Mouse (Mus musculus): ENCODE data around the gene Ccr7.

The Ccr7 gene

DNA sequence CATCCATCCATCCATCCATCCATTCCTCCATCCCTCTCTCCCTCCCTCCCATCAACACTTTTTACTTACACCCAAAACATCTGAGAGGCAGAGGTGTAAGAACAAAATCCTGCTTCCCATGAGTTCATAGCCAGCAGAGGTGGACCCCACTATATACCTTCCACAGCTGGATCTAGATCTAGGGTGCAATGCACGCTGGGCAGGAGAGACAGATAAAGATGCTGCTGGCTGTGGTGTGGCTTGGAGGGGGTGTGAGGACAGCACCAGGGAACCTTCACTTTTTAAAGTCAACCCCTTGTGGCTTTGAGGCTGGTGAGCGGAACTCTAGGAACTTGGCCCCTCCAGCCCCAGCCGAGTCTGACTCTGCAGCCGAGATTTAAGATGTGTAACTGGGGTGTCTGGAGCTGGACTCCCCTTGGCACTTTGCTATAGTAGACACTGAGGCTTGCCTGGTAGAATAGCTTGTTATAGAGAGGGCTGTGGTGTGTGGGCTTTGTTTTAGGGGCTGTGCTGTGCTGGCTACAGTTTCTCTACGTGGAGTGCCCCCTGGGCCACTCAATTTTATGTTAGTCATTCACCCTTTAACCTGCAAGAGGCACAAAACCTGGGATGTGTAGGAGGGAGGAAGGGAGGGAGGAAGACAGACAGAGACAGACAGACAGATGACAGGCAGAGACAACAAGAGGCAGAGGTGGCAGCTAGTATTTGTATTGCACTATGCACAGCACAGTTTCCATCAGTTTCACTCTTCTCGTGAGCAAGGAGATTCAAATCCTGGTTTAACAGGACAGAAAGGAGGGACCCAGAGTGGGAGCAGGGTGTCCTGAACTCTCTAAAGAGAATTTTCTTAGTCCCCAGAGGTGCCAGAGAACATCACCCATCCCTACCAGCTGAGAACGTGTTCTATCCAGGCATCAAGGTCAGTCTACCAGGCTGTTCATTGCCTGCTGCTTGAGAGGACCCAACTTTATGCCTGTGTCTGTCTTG is 817 bp downstream of the Ccr7 start:
- no peak for DNase-seq

DNA sequence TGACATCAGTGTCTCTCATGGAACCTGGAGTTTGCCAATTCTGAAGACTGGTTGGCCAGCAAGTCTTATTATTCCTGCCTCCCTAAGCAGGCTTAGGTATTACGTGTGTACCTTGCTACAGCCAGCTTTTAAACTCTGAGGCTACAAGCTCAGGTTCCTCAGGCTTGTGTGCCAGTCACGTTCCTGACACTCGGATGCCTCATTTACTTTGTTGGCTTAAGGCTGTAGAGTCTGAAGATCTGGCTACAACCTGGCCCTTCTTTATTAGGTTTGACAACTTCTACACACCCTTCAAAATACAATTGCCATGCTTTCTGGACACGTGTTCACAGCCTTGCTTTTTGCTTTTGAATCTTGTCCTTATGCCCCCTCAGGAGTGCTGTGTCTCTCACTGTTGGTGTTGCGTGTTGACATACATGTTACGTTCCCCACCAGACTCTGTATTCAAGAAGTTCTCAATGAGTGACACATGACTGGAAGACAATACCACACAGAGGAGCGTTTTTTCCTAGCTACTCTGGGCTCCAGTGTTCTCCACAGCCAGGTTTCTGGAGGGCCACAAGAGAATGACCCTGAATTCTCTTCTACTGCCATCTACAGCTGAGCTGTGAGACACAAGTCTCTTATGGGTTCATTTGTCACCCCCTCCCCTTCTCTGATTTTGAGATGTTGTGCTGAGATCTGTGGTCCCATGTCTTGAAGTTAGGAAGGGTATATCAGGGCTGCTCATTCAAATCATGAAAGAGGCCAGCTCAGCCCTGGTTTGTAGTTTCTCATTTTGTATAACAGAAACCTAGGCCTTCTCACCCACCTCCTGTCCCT is 2.3 kb downstream of the Ccr7 start:
- no peak for DNase-seq

DNA sequence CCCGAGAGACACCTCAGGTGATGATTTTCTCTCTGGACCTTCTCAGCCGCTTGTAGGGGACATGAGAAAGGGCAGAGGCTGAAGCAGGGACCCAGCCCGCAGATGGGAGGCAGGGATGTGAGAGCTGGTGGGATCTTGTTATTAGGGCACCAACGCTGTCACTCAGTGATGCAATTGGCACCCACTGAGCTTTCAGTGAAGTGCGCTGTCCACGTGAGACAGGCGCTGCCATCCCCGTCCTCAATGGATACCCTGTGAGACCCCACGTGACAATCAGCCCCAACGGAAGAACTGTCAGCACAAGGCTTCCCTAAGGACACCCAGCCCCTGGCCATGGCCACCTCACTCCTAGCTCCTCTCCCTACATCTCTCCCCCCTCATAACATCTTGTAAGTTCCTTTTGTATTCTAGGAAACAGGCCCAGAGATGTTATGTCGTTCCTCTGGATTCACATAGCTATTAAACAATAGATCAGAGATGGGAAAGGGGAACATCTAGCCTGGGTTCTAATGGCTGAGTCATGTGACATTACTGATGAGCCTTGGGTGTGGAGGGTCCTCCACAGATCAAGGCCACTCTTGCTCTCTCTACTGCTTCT is 3.4 kb downstream of the Ccr7 start:
- DNase-seq: no peak

DNA sequence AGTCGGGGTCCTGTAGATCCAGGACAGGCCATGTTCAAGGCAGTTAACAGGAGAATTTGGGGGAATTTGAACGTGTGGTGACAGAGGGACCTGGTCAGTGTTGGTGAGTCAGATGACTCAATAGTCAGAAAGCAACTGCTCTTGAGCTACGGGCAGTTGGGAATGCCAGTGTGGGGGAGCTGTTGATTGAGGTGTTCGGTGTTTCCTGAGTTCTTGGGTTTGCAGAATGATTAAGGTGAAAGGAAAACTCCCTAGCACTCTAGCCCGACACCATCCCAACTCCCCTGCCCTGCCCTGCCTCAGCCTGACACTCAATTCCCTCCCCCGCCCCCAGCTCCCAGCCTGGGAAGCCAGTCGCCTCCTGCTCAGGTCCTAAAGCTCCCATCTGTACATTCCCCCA is 4.0 kb downstream of the Ccr7 start:
- no peak for DNase-seq

DNA sequence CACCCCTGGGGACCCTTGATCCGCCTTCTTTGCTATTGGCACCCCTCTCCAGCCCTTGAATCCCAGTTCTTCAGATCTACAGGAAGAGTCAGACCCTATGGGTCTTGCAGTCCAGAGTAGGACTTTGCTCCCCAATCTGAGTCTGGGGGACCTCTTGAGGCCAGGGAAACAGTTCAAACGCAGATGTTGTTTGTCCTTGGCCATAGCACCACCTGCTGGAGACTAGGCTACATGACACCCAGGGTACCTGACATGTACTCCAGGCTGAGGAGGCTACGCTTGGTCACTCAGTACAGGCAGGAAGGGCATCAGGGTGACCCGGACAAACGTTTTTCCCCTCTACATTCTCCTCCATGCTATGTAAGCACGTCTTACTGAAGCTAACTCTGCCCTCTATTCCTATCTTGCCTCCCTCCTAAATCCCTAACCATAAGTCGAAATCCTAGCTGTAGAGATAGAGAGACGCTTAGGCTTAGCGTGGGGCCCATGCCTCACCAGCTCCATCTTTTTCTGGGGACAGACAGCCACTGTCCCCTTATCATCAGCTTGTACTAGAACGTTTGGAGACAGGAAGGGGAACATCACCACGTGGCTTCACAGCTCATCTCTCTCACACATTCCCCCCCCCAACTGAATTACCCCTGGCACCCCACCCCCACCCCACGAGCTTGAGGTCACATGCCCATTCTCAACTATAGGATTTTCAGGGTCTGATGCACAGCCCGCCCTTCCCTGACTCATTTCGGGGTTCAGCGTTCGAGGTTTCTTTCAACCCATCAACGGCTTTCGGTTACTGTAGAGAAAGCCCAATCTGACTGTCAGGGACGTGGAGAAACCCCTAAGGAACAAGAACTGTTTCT is 4.7 kb downstream of the Ccr7 start:
- DNase-seq: peak; percentile 14

GRCm38 (mm10) chr11:99148896-99149703 is 5.8 kb downstream of the Ccr7 start:
- DNase-seq: no peak

GRCm38 (mm10) chr11:99148400-99148799 is 6.5 kb downstream of the Ccr7 start:
- DNase-seq: no peak

GRCm38 (mm10) chr11:99147920-99148289 is 7.0 kb downstream of the Ccr7 start:
- no peak for DNase-seq

DNA sequence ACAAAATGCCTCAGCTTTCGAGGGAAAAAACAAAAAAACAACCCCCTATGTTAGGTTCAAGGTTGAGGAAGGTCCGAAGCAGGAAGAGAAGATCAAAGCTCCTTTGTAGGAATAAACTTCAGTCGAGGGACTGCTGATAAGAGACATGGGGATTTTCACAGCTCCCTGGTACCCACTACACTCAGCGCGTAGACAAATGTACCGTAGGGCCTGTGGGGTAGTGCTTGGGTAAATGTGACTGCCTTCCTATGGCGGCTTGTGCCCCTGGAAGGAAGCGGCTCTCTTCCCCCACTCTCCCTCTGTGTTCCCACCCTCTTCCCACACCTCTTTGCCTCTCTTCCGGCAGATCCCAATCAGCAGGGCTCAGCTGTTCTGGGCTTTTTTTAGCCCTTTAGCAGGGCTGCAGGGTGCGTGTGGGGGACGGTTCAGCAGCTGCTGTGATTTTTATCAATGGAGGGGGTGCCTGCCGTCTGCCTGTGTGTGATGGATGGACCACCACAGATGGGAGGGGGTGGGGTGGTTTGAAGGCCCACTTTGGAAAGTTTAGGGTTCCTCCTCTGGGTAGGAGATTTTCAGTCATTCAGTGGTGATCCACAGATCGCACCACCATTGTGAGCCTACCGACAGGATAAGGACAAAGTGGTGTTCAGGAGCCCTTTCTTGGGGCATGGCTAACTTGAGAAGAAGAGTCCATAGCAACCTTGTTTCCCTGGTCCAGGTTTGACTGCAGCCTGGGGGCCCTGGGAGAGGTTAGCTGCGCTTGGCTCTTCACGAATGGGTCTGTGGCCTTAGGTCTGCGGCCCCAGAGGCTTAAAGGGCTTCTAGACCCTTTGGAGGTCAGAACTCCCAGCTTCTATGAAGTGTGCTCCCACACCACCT is 7.6 kb downstream of the Ccr7 start:
- DNase-seq: no peak

DNA sequence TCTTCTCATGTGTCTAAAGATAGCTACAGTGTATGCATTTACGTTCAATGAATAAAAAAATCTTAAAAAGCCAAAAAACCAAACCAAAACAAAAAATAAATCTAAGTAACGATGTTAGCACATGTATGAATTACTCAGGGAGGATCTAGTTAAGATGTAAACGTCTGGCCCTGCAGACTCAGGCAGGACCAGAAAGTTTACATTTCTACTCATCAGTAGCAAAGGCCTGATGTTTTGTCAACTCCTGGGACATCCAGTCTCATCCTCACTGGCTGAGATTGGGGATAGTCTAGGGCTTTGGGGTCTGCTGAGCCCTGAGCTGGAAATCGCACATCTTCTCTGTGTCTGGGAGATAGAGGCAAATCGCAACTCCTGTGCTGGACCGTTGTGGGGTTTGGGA is 8.3 kb downstream of the Ccr7 start:
- no peak for DNase-seq

DNA sequence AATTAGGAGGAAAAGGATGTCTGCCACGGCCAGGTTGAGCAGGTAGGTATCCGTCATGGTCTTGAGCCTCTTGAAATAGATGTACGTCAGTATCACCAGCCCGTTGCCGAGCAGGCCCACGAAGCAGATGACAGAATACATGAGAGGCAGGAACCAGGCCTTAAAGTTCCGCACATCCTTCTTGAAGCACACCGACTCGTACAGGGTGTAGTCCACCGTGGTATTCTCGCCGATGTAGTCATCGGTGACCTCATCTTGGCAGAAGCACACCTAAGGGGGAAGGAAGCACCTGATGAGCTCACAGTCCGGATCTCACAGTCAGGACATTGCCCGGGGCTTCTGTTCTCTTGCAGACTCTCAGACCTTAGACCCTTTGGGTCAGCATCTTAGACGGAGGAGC is 9.1 kb downstream of the Ccr7 start:
- DNase-seq: no peak

GRCm38 (mm10) chr11:99144940-99145339 is 9.9 kb downstream of the Ccr7 start:
- no peak for DNase-seq

DNA sequence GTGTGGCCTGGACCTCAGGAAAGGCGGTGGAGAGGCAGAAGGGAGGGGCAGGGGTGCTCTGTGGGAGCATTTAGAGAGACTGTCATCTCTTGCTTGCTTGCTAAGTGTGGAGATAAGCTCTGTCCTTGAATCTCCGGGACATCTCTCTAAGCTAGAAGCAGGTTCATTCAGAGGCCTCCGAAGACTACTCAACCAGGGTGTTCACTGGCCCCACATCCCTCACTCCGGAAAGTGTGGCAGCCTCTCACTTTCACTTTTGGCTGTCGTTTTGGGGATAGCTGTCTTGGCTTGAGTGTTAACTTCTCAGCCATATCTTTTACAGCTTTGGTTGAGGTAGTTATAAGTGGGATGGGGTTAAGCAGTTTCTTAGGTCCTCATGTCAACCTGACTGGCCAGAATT is 10.4 kb downstream of the Ccr7 start:
- DNase-seq: no peak

GRCm38 (mm10) chr11:99143123-99144082 is 11.5 kb downstream of the Ccr7 start:
- no peak for DNase-seq

- DNase-seq: no peak
These were observed 12.3 kb downstream of the Ccr7 start for GRCm38 (mm10) chr11:99142493-99143095.

GRCm38 (mm10) chr11:99142046-99142445 is 12.8 kb downstream of the Ccr7 start:
- no peak for DNase-seq

GRCm38 (mm10) chr11:99141600-99141999 is 13.3 kb downstream of the Ccr7 start:
- DNase-seq: no peak

DNA sequence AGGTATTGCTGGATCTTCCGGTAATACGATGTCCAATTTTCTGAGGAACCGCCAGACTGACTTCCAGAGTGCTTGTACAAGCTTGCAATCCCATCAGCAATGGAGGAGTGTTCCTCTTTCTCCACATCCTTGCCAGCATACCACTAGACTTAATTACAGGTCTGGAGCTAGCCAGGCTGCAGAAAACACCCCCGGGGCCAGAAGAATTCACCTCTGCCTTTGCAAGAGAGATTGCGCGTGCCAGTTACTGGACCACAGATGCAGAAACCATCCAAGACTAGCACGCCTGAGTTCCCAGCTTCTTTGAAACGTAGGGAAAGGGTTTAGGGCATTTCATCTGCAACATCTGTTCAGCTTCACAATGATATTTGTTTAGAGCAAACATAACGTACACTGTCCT is 15.9 kb downstream of the Ccr7 start:
- DNase-seq: no peak

- DNase-seq: no peak
These were observed 17.5 kb downstream of the Ccr7 start for GRCm38 (mm10) chr11:99137385-99137784.
